Mouse (Mus musculus) inflammation-experienced regulatory T-cells, adult 6 months (primary cell): ENCODE results near the gene Glo1. TPM values are rescaled to one million over a fixed set of nuclear protein-coding genes. Genes with fewer than 3 reads are reported as not detected.

Source experiments
- ATAC-seq: one replicate; pipeline ENCODE4 v1.8.0; 2017
- polyA plus RNA-seq, 3 experiments: library from polyadenylated mRNA; unstranded; fragments of 100-300 nt; shearing (Covaris generic); gene quantifications; one replicate each; pipeline ENCODE4 v1.2.1; 2017

The Glo1 gene
- polyA plus RNA-seq, 3 experiments from 2014 or later = 115 to 125 (median 121) TPM

GRCm38 (mm10) chr17:30576946-30577345 lies 49.7 kb downstream of the Glo1 start:
- ATAC-seq = no peak

GRCm38 (mm10) chr17:30575941-30576773 lies 50.5 kb downstream of the Glo1 start, which contains the start of gene Btbd9:
Gene Btbd9, minus strand, starts transcription at chr17:30576488.
- ATAC-seq = peak; percentile 94

GRCm38 (mm10) chr17:30575121-30575904 lies 51.4 kb downstream of the Glo1 start:
- no peak for ATAC-seq

- no peak for ATAC-seq
These were observed 51.9 kb downstream of the Glo1 start for GRCm38 (mm10) chr17:30574783-30575075.

- ATAC-seq = no peak
These were observed 52.5 kb downstream of the Glo1 start for GRCm38 (mm10) chr17:30573990-30574782.

GRCm38 (mm10) chr17:30570971-30571370 lies 55.7 kb downstream of the Glo1 start:
- ATAC-seq = no peak

GRCm38 (mm10) chr17:30570173-30570572 lies 56.5 kb downstream of the Glo1 start:
- no peak for ATAC-seq

GRCm38 (mm10) chr17:30568473-30568872 lies 58.2 kb downstream of the Glo1 start:
- no peak for ATAC-seq

GRCm38 (mm10) chr17:30564971-30565370 lies 61.7 kb downstream of the Glo1 start:
- no peak for ATAC-seq

GRCm38 (mm10) chr17:30564407-30564806 lies 62.3 kb downstream of the Glo1 start:
- no peak for ATAC-seq

GRCm38 (mm10) chr17:30563484-30564075 lies 63.1 kb downstream of the Glo1 start:
- no peak for ATAC-seq

GRCm38 (mm10) chr17:30562770-30563169 lies 63.9 kb downstream of the Glo1 start:
- no peak for ATAC-seq

GRCm38 (mm10) chr17:30559536-30559935 lies 67.1 kb downstream of the Glo1 start:
- peak; percentile 60 for ATAC-seq

- ATAC-seq = no peak
These were observed 68.0 kb downstream of the Glo1 start for GRCm38 (mm10) chr17:30558623-30559022.

- no peak for ATAC-seq
These were observed 70.2 kb downstream of the Glo1 start for GRCm38 (mm10) chr17:30556512-30556911.

- no peak for ATAC-seq
These were observed 73.4 kb downstream of the Glo1 start for GRCm38 (mm10) chr17:30553027-30553937.

- ATAC-seq = no peak
These were observed 75.9 kb downstream of the Glo1 start for GRCm38 (mm10) chr17:30550774-30551107.

- ATAC-seq = no peak
These were observed 76.5 kb downstream of the Glo1 start for GRCm38 (mm10) chr17:30549899-30550773.

GRCm38 (mm10) chr17:30539098-30539497 lies 87.6 kb downstream of the Glo1 start:
- ATAC-seq = no peak

- ATAC-seq = no peak
These were observed 90.0 kb downstream of the Glo1 start for GRCm38 (mm10) chr17:30536651-30537050.
